Mouse (Mus musculus): ENCODE results near the gene Calml4. TPM values are rescaled to one million over a fixed set of nuclear protein-coding genes. Genes with fewer than 3 reads are reported as not detected.

Gene Calml4
- polyA plus RNA-seq (2014; fragmentation: Illumina TruSeq; extraction: RNeasy Lipid Tissue Mini Kit (QIAGEN cat#74804); ENCODE audit: low read depth, low replicate concordance), result 648 TPM

GRCm38 (mm10) chr9:62857719-62858261 is at the start of gene Calml4:
Calml4 (plus strand) TSS chr9:62858080.

DNA sequence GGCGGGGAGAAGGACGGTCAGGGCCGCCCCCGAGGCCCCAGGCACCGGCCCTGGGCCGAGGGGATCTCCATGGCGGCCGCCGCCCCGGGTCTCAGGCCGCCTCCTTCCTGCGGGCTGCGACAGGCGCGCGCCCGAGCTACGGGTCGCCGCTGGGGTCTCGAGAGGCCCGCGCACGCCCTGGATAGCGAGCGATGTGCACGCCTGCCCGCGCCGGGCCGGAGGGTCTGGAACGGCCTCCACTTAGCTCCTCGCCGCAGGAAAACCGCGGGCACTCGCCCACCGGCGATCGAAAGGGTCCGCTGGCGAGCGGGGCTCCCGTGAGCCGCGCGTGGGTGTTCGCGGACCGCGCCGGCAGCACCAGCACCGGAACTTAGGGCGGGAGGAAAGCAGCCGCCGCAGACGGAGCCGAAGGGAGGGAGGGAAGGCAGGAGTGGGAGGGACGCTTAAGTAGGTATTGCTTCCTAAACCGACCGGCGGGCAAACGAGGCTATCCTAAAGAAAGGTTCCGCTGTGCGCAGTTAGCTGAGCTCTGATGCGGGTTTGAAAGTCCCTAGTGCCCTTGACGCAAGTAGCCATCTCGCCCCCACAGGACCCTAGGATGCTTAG is 46.3 kb upstream of the Calml4 start, which contains the start of gene Fem1b:
Fem1b (minus strand) TSS at position 419 of the 606 bp plus-strand sequence.

GRCm38 (mm10) chr9:62838506-62839171 is 19.2 kb upstream of the Calml4 start, which contains the start of gene Cln6:
Cln6 (plus strand) TSS chr9:62838785.

Other genes starting within 250 kb of the Calml4 start
- gene Itga11, start 180.3 kb upstream of the Calml4 start, polyA plus RNA-seq (2014; fragmentation: Illumina TruSeq; extraction: RNeasy Lipid Tissue Mini Kit (QIAGEN cat#74804); ENCODE audit: low read depth, low replicate concordance), result not detected
- gene Fem1b, start 46.1 kb upstream of the Calml4 start, polyA plus RNA-seq (2014; fragmentation: Illumina TruSeq; extraction: RNeasy Lipid Tissue Mini Kit (QIAGEN cat#74804); ENCODE audit: low read depth, low replicate concordance), result 35.5 TPM
- 12.3 TPM for gene Cln6, start 19.3 kb upstream of the Calml4 start, polyA plus RNA-seq (2014; fragmentation: Illumina TruSeq; extraction: RNeasy Lipid Tissue Mini Kit (QIAGEN cat#74804); ENCODE audit: low read depth, low replicate concordance)
- gene Pias1, start 129.8 kb downstream of the Calml4 start, polyA plus RNA-seq (2014; fragmentation: Illumina TruSeq; extraction: RNeasy Lipid Tissue Mini Kit (QIAGEN cat#74804); ENCODE audit: low read depth, low replicate concordance), result 23.9 TPM

All from kidney, adult 10 weeks (tissue).